Comparison of ENCODE assay signal across 10 mouse cellular contexts in genomic region chr11:5096480-5097020, GRCm38 (mm10). TPM values are rescaled to one million over a fixed set of nuclear protein-coding genes. Genes with fewer than 3 reads are reported as not detected.
DNase-seq lines count a peak whose midpoint lies in the region; ATAC-seq lines count a peak whose summit lies in the region.
"Had no signal": no experiment of that assay in that cellular context is flagged by ENCODE, and none has a peak within 500 bp of the region (broad histone marks: within the 10 kb centered on the region; RNA-seq: fewer than 3 reads in every experiment).

No protein-coding gene starts in this region.

- H3K27ac ChIP-seq in lung, embryonic 15.5 days: no peak overlapping the region
- no peak overlapping the region for H3K27ac ChIP-seq in embryonic facial prominence, embryonic 14.5 days (replicated peaks; ENCODE audit: low read depth, low read length)
- H3K27ac ChIP-seq in limb, embryonic 10.5 days: no peak overlapping the region
- H3K27ac ChIP-seq in neural tube, embryonic 14.5 days (ENCODE audit: low read depth, low read length): no peak overlapping the region

- H3K36me3 ChIP-seq in lung, embryonic 15.5 days: peaks cover 11% of the 10 kb centered on the region
- peaks cover 20% of the 10 kb centered on the region for H3K36me3 ChIP-seq in embryonic facial prominence, embryonic 14.5 days (ENCODE audit: control insufficient read depth, insufficient read depth, low read length)
- peaks cover 50% of the 10 kb centered on the region for H3K36me3 ChIP-seq in limb, embryonic 10.5 days
- peaks cover 11% of the 10 kb centered on the region; the same call in 1 of the 2 replicates for H3K36me3 ChIP-seq in neural tube, embryonic 14.5 days (ENCODE audit: control insufficient read depth, insufficient read depth, low read length)

- H3K9ac ChIP-seq in lung, embryonic 15.5 days: no peak overlapping the region
- peak overlapping the region; percentile 98; the same call in 1 of the 2 replicates for H3K9ac ChIP-seq in embryonic facial prominence, embryonic 14.5 days (ENCODE audit: low read depth, low read length)
- H3K9ac ChIP-seq in neural tube, embryonic 14.5 days (replicated peaks; ENCODE audit: low read depth, low read length): no peak overlapping the region

- no peak for DNase-seq in lung, postnatal 4 days
- no peak for DNase-seq in embryonic facial prominence, embryonic 14.5 days (ENCODE audit: low spot score)
- DNase-seq in limb, embryonic 10.5 days (ENCODE audit: low spot score): no peak
- DNase-seq in cerebellum, adult 18-20 months: no peak
- DNase-seq in adrenal gland, postnatal 14 days: no peak
- no peak for DNase-seq in spleen, postnatal 14 days (ENCODE audit: low spot score in 2 of 2)
- DNase-seq: kidney, postnatal 14 days; right cerebral cortex, adult 18-20 months had no signal

- H3K4me3 ChIP-seq in lung, embryonic 15.5 days: peak overlapping the region; percentile 96
- peak overlapping the region; percentile 91 for H3K4me3 ChIP-seq in embryonic facial prominence, embryonic 14.5 days (ENCODE audit: low read depth, low read length)
- peak overlapping the region; percentile 90 for H3K4me3 ChIP-seq in limb, embryonic 10.5 days
- H3K4me3 ChIP-seq in neural tube, embryonic 14.5 days (ENCODE audit: low read depth, low read length): peak overlapping the region; percentile 100; the same call in 1 of the 2 replicates

- ATAC-seq in lung, embryonic 15.5 days (ENCODE audit: borderline replicate concordance, extremely low read depth, low FRiP score, low TSS enrichment): no peak
- no peak for ATAC-seq in embryonic facial prominence, embryonic 14.5 days (ENCODE audit: low read depth)
- ATAC-seq in neural tube, embryonic 14.5 days (ENCODE audit: low read depth): no peak

- no peaks in the 10 kb centered on the region for H3K9me3 ChIP-seq in lung, embryonic 15.5 days
- no peaks in the 10 kb centered on the region for H3K9me3 ChIP-seq in embryonic facial prominence, embryonic 14.5 days (ENCODE audit: control insufficient read depth, low read length)
- no peaks in the 10 kb centered on the region for H3K9me3 ChIP-seq in limb, embryonic 10.5 days (replicated peaks)
- no peaks in the 10 kb centered on the region for H3K9me3 ChIP-seq in neural tube, embryonic 14.5 days (ENCODE audit: control insufficient read depth, low read length)

- H3K4me2 ChIP-seq in lung, embryonic 15.5 days: peak overlapping the region; percentile 78
- H3K4me2 ChIP-seq in embryonic facial prominence, embryonic 14.5 days (ENCODE audit: low read depth, low read length): peak overlapping the region; percentile 81
- peak overlapping the region; percentile 93; the same call in 1 of the 2 replicates for H3K4me2 ChIP-seq in neural tube, embryonic 14.5 days (ENCODE audit: low read depth, low read length)

- H3K27me3 ChIP-seq in lung, embryonic 15.5 days: no peaks in the 10 kb centered on the region
- no peaks in the 10 kb centered on the region for H3K27me3 ChIP-seq in embryonic facial prominence, embryonic 14.5 days (replicated peaks; ENCODE audit: control insufficient read depth, insufficient read depth, low read length)
- no peaks in the 10 kb centered on the region for H3K27me3 ChIP-seq in limb, embryonic 10.5 days (ENCODE audit: low read depth, poor library complexity, severe bottlenecking)
- no peaks in the 10 kb centered on the region for H3K27me3 ChIP-seq in neural tube, embryonic 14.5 days (ENCODE audit: control insufficient read depth, insufficient read depth, low read length)

- WGBS in lung, embryonic 15.5 days: 46% methylated on average over 8 of the region's 8 CpGs
- WGBS in embryonic facial prominence, embryonic 14.5 days: 64% methylated on average over 8 of the region's 8 CpGs
- WGBS in limb, embryonic 10.5 days: 80% methylated on average over 8 of the region's 8 CpGs
- whole genome bisulfite sequencing in neural tube, embryonic 14.5 days: 78% methylated on average over 8 of the region's 8 CpGs

- H3K4me1 ChIP-seq in lung, embryonic 15.5 days: peaks cover 32% of the 10 kb centered on the region
- H3K4me1 ChIP-seq in embryonic facial prominence, embryonic 14.5 days (ENCODE audit: control insufficient read depth, insufficient read depth, low read length): peaks cover 20% of the 10 kb centered on the region
- peaks cover 31% of the 10 kb centered on the region for H3K4me1 ChIP-seq in limb, embryonic 10.5 days
- peaks cover 29% of the 10 kb centered on the region for H3K4me1 ChIP-seq in neural tube, embryonic 14.5 days (ENCODE audit: control insufficient read depth, insufficient read depth, low read length)

RNA-seq across cellular contexts. Expression of gene Rhbdd3, which starts 2.2 kb away (rescaled TPM):
- polyA plus RNA-seq in lung, embryonic 15.5 days (2015; fragmentation: Nextera tagmentation; extraction: Ambion mirVana): 26.3 and 31.2 TPM in 2 replicates
- 21.8 and 26.5 TPM in 2 replicates for polyA plus RNA-seq in embryonic facial prominence, embryonic 14.5 days (2014; fragmentation: Nextera tagmentation; extraction: Ambion mirVana)
- 29.0 and 31.6 TPM in 2 replicates for polyA plus RNA-seq in limb, embryonic 10.5 days (2016; fragmentation: Nextera tagmentation; extraction: Ambion mirVana)
- polyA plus RNA-seq in neural tube, embryonic 14.5 days (2014; fragmentation: Nextera tagmentation; extraction: Ambion mirVana): 33.1 and 34.4 TPM in 2 replicates
- 18.3 and 19.0 TPM in 2 replicates for total RNA-seq in adrenal gland, postnatal 14 days (2021)

RNA-seq across cellular contexts. Expression of gene Ewsr1, which starts 2.5 kb away (rescaled TPM):
- 778 and 796 TPM in 2 replicates for polyA plus RNA-seq in lung, embryonic 15.5 days (2015; fragmentation: Nextera tagmentation; extraction: Ambion mirVana)
- polyA plus RNA-seq in embryonic facial prominence, embryonic 14.5 days (2014; fragmentation: Nextera tagmentation; extraction: Ambion mirVana): 283 and 350 TPM in 2 replicates
- 893 and 996 TPM in 2 replicates for polyA plus RNA-seq in limb, embryonic 10.5 days (2016; fragmentation: Nextera tagmentation; extraction: Ambion mirVana)
- 320 and 364 TPM in 2 replicates for polyA plus RNA-seq in neural tube, embryonic 14.5 days (2014; fragmentation: Nextera tagmentation; extraction: Ambion mirVana)
- total RNA-seq in adrenal gland, postnatal 14 days (2021): 297 and 324 TPM in 2 replicates

RNA-seq across cellular contexts. Expression of gene Gas2l1, which starts 31.4 kb away (rescaled TPM):
- polyA plus RNA-seq in lung, embryonic 15.5 days (2015; fragmentation: Nextera tagmentation; extraction: Ambion mirVana): 27.1 and 29.1 TPM in 2 replicates
- 33.8 and 38.1 TPM in 2 replicates for polyA plus RNA-seq in embryonic facial prominence, embryonic 14.5 days (2014; fragmentation: Nextera tagmentation; extraction: Ambion mirVana)
- 27.5 and 34.4 TPM in 2 replicates for polyA plus RNA-seq in limb, embryonic 10.5 days (2016; fragmentation: Nextera tagmentation; extraction: Ambion mirVana)
- polyA plus RNA-seq in neural tube, embryonic 14.5 days (2014; fragmentation: Nextera tagmentation; extraction: Ambion mirVana): 24.9 and 25.1 TPM in 2 replicates
- total RNA-seq in adrenal gland, postnatal 14 days (2021): 34.5 and 35.0 TPM in 2 replicates

RNA-seq across cellular contexts. Expression of gene Rasl10a, which starts 38.6 kb away (rescaled TPM):
- polyA plus RNA-seq in lung, embryonic 15.5 days (2015; fragmentation: Nextera tagmentation; extraction: Ambion mirVana): 0.57 and 0.59 TPM in 2 replicates
- polyA plus RNA-seq in embryonic facial prominence, embryonic 14.5 days (2014; fragmentation: Nextera tagmentation; extraction: Ambion mirVana): 3.8 and 4.8 TPM in 2 replicates
- polyA plus RNA-seq in limb, embryonic 10.5 days (2016; fragmentation: Nextera tagmentation; extraction: Ambion mirVana): 0.34 and 0.51 TPM in 2 replicates
- polyA plus RNA-seq in neural tube, embryonic 14.5 days (2014; fragmentation: Nextera tagmentation; extraction: Ambion mirVana): 1.3 and 1.8 TPM in 2 replicates
- 0.30 and 0.34 TPM in 2 replicates for total RNA-seq in adrenal gland, postnatal 14 days (2021)

RNA-seq across cellular contexts. Expression of gene Emid1, which starts 55.5 kb away (rescaled TPM):
- 54.3 and 55.6 TPM in 2 replicates for polyA plus RNA-seq in lung, embryonic 15.5 days (2015; fragmentation: Nextera tagmentation; extraction: Ambion mirVana)
- polyA plus RNA-seq in embryonic facial prominence, embryonic 14.5 days (2014; fragmentation: Nextera tagmentation; extraction: Ambion mirVana): 38.0 and 41.9 TPM in 2 replicates
- polyA plus RNA-seq in limb, embryonic 10.5 days (2016; fragmentation: Nextera tagmentation; extraction: Ambion mirVana): 12.1 and 12.3 TPM in 2 replicates
- polyA plus RNA-seq in neural tube, embryonic 14.5 days (2014; fragmentation: Nextera tagmentation; extraction: Ambion mirVana): 16.8 and 19.3 TPM in 2 replicates
- total RNA-seq in adrenal gland, postnatal 14 days (2021): 8.9 and 10.1 TPM in 2 replicates
